Mouse (Mus musculus): Measurements from ENCODE around the gene Itprip.

GRCm38 (mm10) chr19:47915251-47915650 is 3.8 kb downstream of the Itprip start:
- no peak for TF ChIP-seq CTCF (IDR thresholded peaks at IDR 0.05; ENCODE audit: low read depth, low read length)
- no peak for TF ChIP-seq TAL1 (conservative IDR thresholded peaks at IDR 0.05; ENCODE audit: low read depth, low read length)
- no peak for TF ChIP-seq GATA1 (IDR thresholded peaks at IDR 0.05; ENCODE audit: borderline replicate concordance, low read length)
- TF ChIP-seq POLR2AphosphoS5 (IDR thresholded peaks at IDR 0.05; ENCODE audit: insufficient replicate concordance, low read depth, low read length), result no peak
